In genomic region chr9:67811116-67811515, GRCm38 (mm10) we compare ENCODE assay signal across 28 mouse cellular contexts. TPM values are rescaled to one million over a fixed set of nuclear protein-coding genes. Genes with fewer than 3 reads are reported as not detected.
A peak's percentile ranks its signal among the peaks of the same experiment; 100 is the strongest.
DNase-seq lines count a peak whose midpoint lies in the region; ATAC-seq and TF ChIP-seq lines count a peak whose summit lies in the region.
"Had no signal": no experiment of that assay in that cellular context is flagged by ENCODE, and none has a peak within 500 bp of the region (broad histone marks: within the 10 kb centered on the region; RNA-seq: fewer than 3 reads in every experiment).

No protein-coding gene starts in this region.

- no peak overlapping the region for H3K4me2 ChIP-seq in lung, embryonic 16.5 days (ENCODE audit: low read depth, low read length)
- H3K4me2 ChIP-seq: embryonic facial prominence, embryonic 13.5 days; forebrain, embryonic 12.5 days; forebrain, embryonic 15.5 days; heart, embryonic 13.5 days; hindbrain, embryonic 12.5 days; hindbrain, embryonic 15.5 days had no signal

- peak; percentile 54 for DNase-seq in adrenal gland, adult 2 months
- no peak for DNase-seq in adrenal gland, postnatal 10 days
- DNase-seq in heart, adult 11 months, result peak; percentile 95
- DNase-seq in heart, postnatal 10 days, result no peak
- DNase-seq in lung, adult 2 months, result no peak
- DNase-seq in brain, adult 2 months (ENCODE audit: low read depth, low spot score), result peak; percentile 32
- no peak for DNase-seq in retina, postnatal 1 day
- DNase-seq: cerebellum, adult 11-12 months; cerebellum, adult 8-10 months; cerebellum, postnatal 36 days; embryo, embryonic 11 days; gastrocnemius, postnatal 14 days had no signal

- no peak overlapping the region for H3K9ac ChIP-seq in lung, embryonic 16.5 days (ENCODE audit: low read length)
- H3K9ac ChIP-seq: embryonic facial prominence, embryonic 13.5 days; forebrain, embryonic 12.5 days; forebrain, embryonic 15.5 days; heart, embryonic 13.5 days; hindbrain, embryonic 12.5 days; hindbrain, embryonic 15.5 days had no signal

- no peak overlapping the region for H3K4me3 ChIP-seq in lung, embryonic 16.5 days (ENCODE audit: low read length)
- H3K4me3 ChIP-seq in lung, adult 2 months (replicated peaks; ENCODE audit: extremely low read depth, low read depth, low read length), result no peak overlapping the region
- H3K4me3 ChIP-seq: embryonic facial prominence, embryonic 10.5 days; embryonic facial prominence, embryonic 13.5 days; erythroblast, embryonic 14.5 days; forebrain, embryonic 12.5 days; forebrain, embryonic 15.5 days; heart, embryonic 10.5 days; heart, embryonic 13.5 days; hindbrain, embryonic 12.5 days; hindbrain, embryonic 15.5 days had no signal

- 0 out of 2 replicates have a peak overlapping the region, but pooled peaks have one; percentile 27 for H3K27ac ChIP-seq in lung, embryonic 16.5 days (ENCODE audit: low read length)
- H3K27ac ChIP-seq: embryonic facial prominence, embryonic 10.5 days; embryonic facial prominence, embryonic 13.5 days; forebrain, embryonic 12.5 days; forebrain, embryonic 15.5 days; heart, embryonic 10.5 days; heart, embryonic 13.5 days; hindbrain, embryonic 12.5 days; hindbrain, embryonic 15.5 days had no signal

- ATAC-seq in lung, embryonic 16.5 days (ENCODE audit: low read depth), result no peak
- ATAC-seq: activated CD4-positive, CD25-positive, alpha-beta regulatory T cell, adult 4 months; forebrain, embryonic 15.5 days had no signal

- TF ChIP-seq CTCF in lung, adult 2 months (IDR thresholded peaks at IDR 0.05; ENCODE audit: insufficient read depth, low read length), result no peak

- intact Hi-C loops in heart, postnatal 10 days (cut with DNase I), result no loop called here

- peaks cover 8% of the 10 kb centered on the region for H3K4me1 ChIP-seq in lung, embryonic 16.5 days (replicated peaks; ENCODE audit: control insufficient read depth, insufficient read depth, low read length)
- H3K4me1 ChIP-seq in lung, adult 2 months (ENCODE audit: control insufficient read depth, insufficient read depth, low read length), result no peaks in the 10 kb centered on the region

- 62% methylated on average over 3 of the region's 3 CpGs for WGBS in lung, embryonic 16.5 days
- WGBS in lung, adult 2 months, result 70% methylated on average over 3 of the region's 3 CpGs

- no peaks in the 10 kb centered on the region for H3K36me3 ChIP-seq in lung, embryonic 16.5 days (ENCODE audit: control insufficient read depth, insufficient read depth, low read length)
- H3K36me3 ChIP-seq: embryonic facial prominence, embryonic 10.5 days; embryonic facial prominence, embryonic 13.5 days; forebrain, embryonic 12.5 days; forebrain, embryonic 15.5 days; heart, embryonic 10.5 days; heart, embryonic 13.5 days; hindbrain, embryonic 12.5 days; hindbrain, embryonic 15.5 days had no signal

- no peak for TF ChIP-seq POLR2A in lung, adult 2 months (IDR thresholded peaks at IDR 0.05; ENCODE audit: borderline replicate concordance, extremely low read depth, low read depth, low read length)

- no peaks in the 10 kb centered on the region for H3K27me3 ChIP-seq in lung, embryonic 16.5 days (ENCODE audit: control insufficient read depth, insufficient read depth, low read depth, low read length)
- H3K27me3 ChIP-seq: embryonic facial prominence, embryonic 13.5 days; forebrain, embryonic 12.5 days; forebrain, embryonic 15.5 days; heart, embryonic 13.5 days; hindbrain, embryonic 12.5 days; hindbrain, embryonic 15.5 days had no signal

- no peaks in the 10 kb centered on the region for H3K9me3 ChIP-seq in lung, embryonic 16.5 days (ENCODE audit: control insufficient read depth, low read length)
- H3K9me3 ChIP-seq: embryonic facial prominence, embryonic 10.5 days; embryonic facial prominence, embryonic 13.5 days; forebrain, embryonic 12.5 days; forebrain, embryonic 15.5 days; heart, embryonic 10.5 days; heart, embryonic 13.5 days; hindbrain, embryonic 12.5 days; hindbrain, embryonic 15.5 days had no signal

RNA-seq across cellular contexts. Expression of gene C2cd4a, which starts 21.0 kb away (rescaled TPM):
- not detected for total RNA-seq in adrenal gland, adult 2 months (2021)
- polyA plus RNA-seq in adrenal gland, adult 2 months (2012; rRNA removed), result 2.0 and 3.2 TPM in 2 replicates
- under 1 TPM in 1 of 2 experiments, not detected in 1; 0.21 TPM for total RNA-seq in adrenal gland, postnatal 10 days (2021)
- total RNA-seq in heart, postnatal 10 days (2021), result not detected
- polyA plus RNA-seq in lung, embryonic 16.5 days (2015; fragmentation: Nextera tagmentation; extraction: Ambion mirVana), result 0.25 TPM in 2 replicates
- polyA plus RNA-seq in lung, adult 2 months (2012; rRNA removed), result 1.2 and 1.7 TPM in 2 replicates
- total RNA-seq: adrenal gland, postnatal 14 days; ES-E14; granulocyte monocyte progenitor cell, adult 5-6 weeks; heart, postnatal 25 days; hematopoietic stem cell, adult 5-6 weeks had no signal
- polyA plus RNA-seq: activated CD4-positive, CD25-positive, alpha-beta regulatory T cell, adult 4 months; embryonic facial prominence, embryonic 10.5 days; forebrain, embryonic 12.5 days; hindbrain, embryonic 12.5 days had no signal

RNA-seq across cellular contexts. Expression of gene Vps13c, which starts 29.1 kb away (rescaled TPM):
- 10 to 100 TPM; 40.6 to 57.6 TPM for total RNA-seq in adrenal gland, adult 2 months (2021)
- polyA plus RNA-seq in adrenal gland, adult 2 months (2012; rRNA removed), result 2.7 and 3.7 TPM in 2 replicates
- total RNA-seq in adrenal gland, postnatal 10 days (2021), result 10 to 100 TPM; 32.2 to 49.3 TPM
- total RNA-seq in heart, postnatal 10 days (2021), result 10 to 100 TPM; 33.1 to 41.8 TPM
- 5.4 and 5.8 TPM in 2 replicates for polyA plus RNA-seq in lung, embryonic 16.5 days (2015; fragmentation: Nextera tagmentation; extraction: Ambion mirVana)
- polyA plus RNA-seq in lung, adult 2 months (2012; rRNA removed), result 6.1 and 9.1 TPM in 2 replicates

RNA-seq across cellular contexts. Expression of gene C2cd4b, which starts 51.9 kb away (rescaled TPM):
- 1 to 10 TPM; 1.4 to 1.7 TPM for total RNA-seq in adrenal gland, adult 2 months (2021)
- 2.9 and 3.3 TPM in 2 replicates for polyA plus RNA-seq in adrenal gland, adult 2 months (2012; rRNA removed)
- total RNA-seq in adrenal gland, postnatal 10 days (2021), result 1 to 10 TPM; 1.5 to 1.9 TPM
- 1 to 10 TPM; 1.7 to 2.6 TPM for total RNA-seq in heart, postnatal 10 days (2021)
- 0.16 TPM in 1 of 2 replicates, not detected in the other for polyA plus RNA-seq in lung, embryonic 16.5 days (2015; fragmentation: Nextera tagmentation; extraction: Ambion mirVana)
- polyA plus RNA-seq in lung, adult 2 months (2012; rRNA removed), result 10.6 and 21.0 TPM in 2 replicates
- total RNA-seq: granulocyte monocyte progenitor cell, adult 5-6 weeks; hematopoietic stem cell, adult 5-6 weeks had no signal
- polyA plus RNA-seq: activated CD4-positive, CD25-positive, alpha-beta regulatory T cell, adult 4 months; erythroblast, embryonic 14.5 days had no signal

Comparison
In these comparisons a context has a peak if more than half of its experiments do, and no peak if none do; other contexts are left out.
1. DNase-seq: peak in adrenal gland, adult 2 months (single experiment), heart, adult 11 months (single experiment) and brain, adult 2 months (single experiment); none in adrenal gland, postnatal 10 days (single experiment), heart, postnatal 10 days (0 of 2), lung, adult 2 months (single experiment) and retina, postnatal 1 day (single experiment).